Mouse (Mus musculus): ENCODE measurements around the gene Timm8a2.

The Timm8a2 gene

GRCm38 (mm10) chr14:122012193-122012592 is 22.3 kb upstream of the Timm8a2 start:
- no peak for DNase-seq (ENCODE audit: extremely low spot score)

DNA sequence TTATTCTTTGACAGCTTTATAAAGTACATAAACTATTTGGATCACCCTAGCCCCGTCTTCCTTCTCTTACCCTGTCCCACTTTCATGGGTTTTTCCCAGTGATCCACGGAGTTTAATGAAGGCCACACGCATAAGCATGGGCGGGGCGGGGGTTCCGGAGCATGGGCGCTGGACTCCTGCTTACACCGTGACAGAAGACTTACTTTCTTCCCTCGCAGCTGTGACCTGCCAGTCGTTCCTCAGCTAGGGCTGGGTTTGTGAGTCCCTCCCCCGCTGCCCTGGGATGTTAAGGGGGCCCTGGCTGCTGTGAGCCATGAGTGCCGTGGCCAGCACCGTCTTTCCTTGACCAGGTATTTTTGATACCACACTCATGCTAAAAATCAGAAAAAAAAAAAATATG is 21.7 kb upstream of the Timm8a2 start:
- DNase-seq (ENCODE audit: extremely low spot score) = no peak

GRCm38 (mm10) chr14:122013417-122013951 is 21.0 kb upstream of the Timm8a2 start:
- DNase-seq (ENCODE audit: extremely low spot score) = no peak

DNA sequence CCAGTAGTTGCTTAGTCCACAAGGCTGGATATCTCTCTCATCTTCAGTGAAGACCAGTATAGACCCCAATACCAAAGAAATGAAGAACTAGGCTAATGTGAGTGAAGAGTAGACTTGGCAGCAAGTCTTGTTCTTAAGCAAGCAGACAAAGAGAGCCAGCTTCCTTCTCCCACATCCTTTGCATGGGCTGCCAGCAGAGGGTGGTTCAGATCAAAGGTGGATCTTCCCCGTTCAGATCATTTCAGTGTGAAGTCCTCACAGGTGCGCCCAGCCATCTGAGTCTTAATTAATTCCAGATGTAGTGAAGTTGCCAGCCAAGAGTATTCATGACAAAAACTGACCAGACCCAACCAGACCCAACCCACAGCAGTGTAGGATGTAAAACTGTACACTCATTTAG is 16.5 kb upstream of the Timm8a2 start:
- DNase-seq (ENCODE audit: extremely low spot score) = no peak

DNA sequence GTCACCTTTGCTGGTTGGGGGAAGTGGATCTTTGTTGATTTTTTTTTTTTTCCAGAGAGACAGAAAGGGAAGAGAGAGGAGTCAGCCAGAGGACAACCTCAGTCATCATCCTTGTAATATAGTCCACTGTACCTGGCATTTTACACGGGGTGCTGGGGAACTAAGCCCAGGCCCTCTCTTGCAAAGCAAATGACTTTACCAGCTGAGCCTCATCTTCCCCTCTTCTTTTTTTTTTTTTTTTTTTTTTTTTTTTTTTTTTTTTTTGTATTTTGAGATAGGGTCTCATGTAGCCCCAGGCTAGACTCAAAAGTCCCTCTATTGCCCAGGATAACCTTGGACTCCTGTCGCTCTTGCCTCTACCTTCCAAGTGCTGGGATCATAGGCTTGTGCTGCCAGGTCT is 15.1 kb upstream of the Timm8a2 start:
- DNase-seq (ENCODE audit: extremely low spot score) = no peak

DNA sequence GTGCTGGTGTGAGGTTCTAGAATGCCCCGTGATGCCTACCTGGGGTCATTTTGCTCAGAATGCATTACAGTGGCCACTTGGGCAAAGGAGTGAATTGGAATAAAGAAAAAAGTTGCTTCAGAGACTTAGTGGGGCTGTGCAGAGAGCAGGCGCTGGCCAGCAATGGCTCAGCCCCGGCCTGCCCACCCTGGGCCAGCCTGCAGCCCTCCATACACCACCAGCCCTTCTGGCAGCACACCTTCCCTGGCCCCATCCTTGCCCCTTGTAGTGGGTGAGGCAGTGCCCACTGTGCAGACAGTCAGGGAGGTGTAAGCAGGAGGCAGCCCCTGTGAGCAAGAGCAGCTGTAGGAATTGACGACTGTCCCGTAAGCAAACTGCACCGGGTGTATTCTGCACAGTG is 13.9 kb upstream of the Timm8a2 start:
- no peak for DNase-seq (ENCODE audit: extremely low spot score)

DNA sequence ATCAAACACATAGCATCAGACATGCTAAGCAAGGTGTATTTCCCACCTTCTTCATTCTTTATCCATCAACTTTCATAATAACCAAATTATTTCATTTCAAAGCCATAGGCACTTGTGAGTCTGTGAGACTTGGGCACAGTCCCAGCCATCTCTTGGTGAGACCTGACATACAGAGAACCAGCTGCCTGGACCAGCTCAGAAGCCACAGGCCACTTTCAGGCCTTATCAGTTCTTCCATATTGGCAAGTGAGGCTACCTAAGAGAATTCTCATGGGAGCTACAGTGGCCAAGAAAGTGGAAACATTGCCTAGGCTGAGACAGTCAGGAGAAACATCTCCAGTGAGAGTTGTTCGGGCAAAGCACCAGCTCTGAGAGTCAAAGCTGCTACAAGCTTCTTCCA is 11.4 kb upstream of the Timm8a2 start:
- DNase-seq (ENCODE audit: extremely low spot score) = no peak

GRCm38 (mm10) chr14:122023928-122024327 is 10.5 kb upstream of the Timm8a2 start:
- no peak for DNase-seq (ENCODE audit: extremely low spot score)

- no peak for DNase-seq (ENCODE audit: extremely low spot score)
Measured at GRCm38 (mm10) chr14:122028926-122029745, 5.3 kb upstream of the Timm8a2 start.

DNA sequence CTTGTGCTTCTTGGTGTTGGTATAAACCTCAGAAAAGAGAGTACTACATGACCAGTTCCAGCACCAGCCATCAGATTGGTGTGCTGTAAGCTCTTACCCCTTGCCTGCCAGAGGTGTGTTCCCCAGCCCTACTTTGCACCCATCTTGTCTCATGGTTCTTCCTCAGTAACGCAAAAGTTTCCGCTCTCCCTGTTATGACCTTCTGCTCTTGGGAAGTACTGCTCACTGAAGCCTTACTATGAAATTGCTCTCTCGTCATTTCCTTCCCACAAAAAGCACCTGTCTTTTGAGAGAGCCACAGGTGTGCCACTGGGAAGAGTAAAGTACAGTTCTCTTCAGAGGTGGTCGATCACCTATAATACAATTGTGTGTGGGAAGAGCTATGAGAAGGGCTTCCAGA is 4.6 kb upstream of the Timm8a2 start:
- no peak for DNase-seq (ENCODE audit: extremely low spot score)

DNA sequence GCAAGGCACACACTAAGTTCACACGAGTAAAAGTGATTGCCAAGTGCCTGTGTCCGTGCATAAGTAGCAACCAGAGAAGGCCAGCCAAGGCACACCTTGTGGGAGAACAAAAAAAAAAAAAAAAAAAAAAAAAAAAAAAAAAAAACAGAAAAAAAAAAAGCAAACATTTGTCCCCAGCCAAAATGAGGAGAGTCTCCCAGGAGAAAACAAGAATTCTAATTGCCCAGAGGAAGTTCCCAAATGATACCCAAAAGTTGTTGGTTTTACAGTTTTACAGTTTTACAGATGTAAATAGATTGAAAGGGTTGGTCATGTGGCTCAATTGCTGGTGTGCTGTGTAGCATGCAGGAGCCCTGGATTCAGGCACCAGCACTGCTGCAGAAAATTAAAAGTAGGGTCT is 2.4 kb upstream of the Timm8a2 start:
- DNase-seq (ENCODE audit: extremely low spot score) = no peak

DNA sequence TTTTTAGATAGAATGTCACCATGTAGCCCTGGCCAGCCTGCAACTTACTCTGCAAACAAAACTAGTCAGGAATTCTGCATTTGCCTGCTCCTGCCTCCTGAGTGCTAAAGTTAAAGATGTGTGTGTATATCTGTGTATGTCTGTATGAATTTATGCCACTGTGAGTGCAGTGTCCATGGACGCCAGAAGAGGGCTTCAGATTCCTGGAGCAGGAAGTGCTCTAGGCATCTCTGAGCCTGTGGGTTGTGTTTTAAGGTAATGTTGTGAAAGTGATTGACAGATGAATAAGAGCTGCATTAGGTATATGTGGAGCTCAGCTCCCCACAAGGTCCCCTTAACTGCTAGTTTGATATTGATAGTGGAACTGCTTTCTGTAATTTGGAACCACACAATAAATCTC is 707 bp downstream of the Timm8a2 start:
- DNase-seq (ENCODE audit: extremely low spot score) = no peak

DNA sequence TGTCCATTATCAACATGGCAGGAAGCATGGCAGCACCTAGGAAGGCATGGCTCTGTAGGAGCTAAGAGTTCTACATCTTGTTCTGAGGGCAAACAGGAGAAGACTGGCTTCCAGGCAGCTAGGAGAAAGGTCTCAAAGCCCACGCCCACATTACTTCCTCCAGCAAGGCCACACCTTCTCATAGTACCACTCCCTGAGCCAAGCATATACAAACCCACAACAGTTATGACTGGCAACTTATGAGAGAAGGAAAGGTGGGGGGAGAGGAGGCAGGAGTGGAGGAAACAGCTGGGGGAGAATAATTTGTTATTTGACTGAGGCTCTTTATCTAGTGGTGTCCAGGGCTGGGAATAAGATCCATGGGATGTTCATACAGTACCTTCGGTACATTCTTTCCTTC is 1.4 kb downstream of the Timm8a2 start:
- DNase-seq (ENCODE audit: extremely low spot score) = no peak

- DNase-seq (ENCODE audit: extremely low spot score) = no peak
Measured at GRCm38 (mm10) chr14:122038874-122039647, 4.6 kb downstream of the Timm8a2 start.

DNA sequence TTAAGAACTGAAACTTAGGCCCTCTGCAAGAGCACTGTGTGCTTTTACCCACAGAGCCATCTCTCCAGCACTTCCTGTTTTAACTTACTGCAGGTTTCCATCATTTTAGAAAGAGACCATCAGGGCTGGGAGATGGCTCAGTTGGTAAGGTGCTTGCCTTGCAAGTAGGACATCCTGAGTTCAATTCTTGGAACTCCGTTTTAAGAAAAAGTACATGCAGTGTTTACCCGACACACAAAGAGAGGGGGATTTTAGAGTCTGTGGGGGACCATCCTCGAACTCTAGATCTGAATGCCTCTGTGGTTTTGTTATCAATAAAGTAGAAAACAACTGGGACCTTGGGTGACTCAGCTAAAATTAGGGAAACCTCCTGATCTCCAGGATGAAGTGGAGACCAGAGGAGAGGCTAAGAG is 6.9 kb downstream of the Timm8a2 start:
- DNase-seq (ENCODE audit: extremely low spot score) = no peak

- no peak for DNase-seq (ENCODE audit: extremely low spot score)
Measured at GRCm38 (mm10) chr14:122042142-122042694, 7.7 kb downstream of the Timm8a2 start.

- no peak for DNase-seq (ENCODE audit: extremely low spot score)
Measured at GRCm38 (mm10) chr14:122047784-122048183, 13.3 kb downstream of the Timm8a2 start.

GRCm38 (mm10) chr14:122048816-122049215 is 14.3 kb downstream of the Timm8a2 start:
- no peak for DNase-seq (ENCODE audit: extremely low spot score)

DNA sequence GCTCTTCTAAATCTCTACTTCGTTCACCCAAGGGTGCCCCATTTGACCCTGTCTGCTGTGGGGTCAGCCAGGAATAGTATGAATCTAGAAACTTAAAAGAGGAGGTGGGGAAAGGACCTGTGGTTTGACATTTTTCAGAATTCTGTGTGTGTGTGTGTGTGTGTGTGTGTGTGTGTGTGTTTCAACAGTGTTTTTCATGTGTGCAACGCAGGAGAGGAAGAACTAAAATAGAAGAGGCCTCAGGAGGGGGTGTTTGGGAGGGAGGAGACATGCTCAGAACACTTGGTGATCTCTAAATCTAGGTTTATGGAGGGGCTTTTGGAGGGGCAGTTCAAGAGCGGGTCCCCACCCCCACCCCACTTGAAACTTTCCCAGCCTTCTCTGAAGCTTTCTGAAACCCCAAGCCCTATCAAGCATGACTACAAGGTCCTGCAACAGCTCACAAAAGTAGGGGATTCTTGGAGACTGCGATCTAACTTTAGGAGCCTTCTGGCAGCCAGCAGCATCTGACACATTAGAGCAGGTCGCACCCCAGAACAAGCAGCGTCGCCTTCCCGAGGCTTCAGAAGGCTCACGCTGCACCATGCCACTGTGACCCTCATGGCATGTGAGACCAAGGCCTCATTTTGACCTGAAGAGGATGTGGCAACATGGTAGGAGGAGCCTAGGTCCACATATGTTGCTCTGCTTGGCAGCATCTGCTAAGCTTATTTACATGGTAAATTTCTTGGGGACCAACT is 18.6 kb downstream of the Timm8a2 start:
- DNase-seq (ENCODE audit: extremely low spot score) = no peak

DNA sequence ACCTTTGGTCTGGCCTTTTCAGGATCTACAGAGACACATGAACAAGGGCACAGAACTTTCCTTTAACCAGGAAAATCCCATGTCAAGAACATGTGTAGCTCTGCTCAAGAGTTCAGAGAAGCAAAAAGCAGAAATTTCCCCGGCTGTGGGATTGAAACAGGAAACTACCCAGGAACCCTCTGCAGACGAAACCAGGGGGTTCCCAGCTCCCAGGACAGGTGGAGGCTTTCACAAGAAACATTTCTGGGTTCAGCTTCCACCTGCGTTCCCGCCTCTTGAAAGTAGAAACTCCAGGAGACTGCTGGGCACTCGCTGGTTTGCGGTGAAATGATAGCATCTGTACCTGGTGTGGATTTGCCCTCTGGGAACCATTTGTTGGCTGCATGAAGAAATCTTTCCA is 22.4 kb downstream of the Timm8a2 start:
- no peak for DNase-seq (ENCODE audit: extremely low spot score)

DNA sequence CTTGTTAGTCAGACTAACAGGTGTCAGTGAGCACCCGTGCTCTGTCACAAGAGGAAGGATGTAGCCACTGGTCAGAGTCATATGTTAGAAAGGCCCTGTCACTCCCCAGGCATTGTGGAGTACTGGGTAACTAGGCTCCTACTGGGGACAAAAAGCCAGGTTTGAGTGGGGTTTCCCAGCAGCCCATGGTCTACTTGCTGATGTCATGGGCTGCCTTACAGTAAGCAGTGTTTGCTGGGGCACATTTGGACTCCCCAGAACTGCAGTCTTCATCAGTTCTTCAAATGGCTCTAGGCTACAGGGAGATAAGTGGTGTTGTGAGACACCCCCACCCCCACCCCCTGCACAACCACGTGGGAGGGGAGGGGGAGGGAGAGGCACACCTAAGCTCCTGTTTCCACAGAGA is 23.5 kb downstream of the Timm8a2 start:
- DNase-seq (ENCODE audit: extremely low spot score) = no peak

DNA sequence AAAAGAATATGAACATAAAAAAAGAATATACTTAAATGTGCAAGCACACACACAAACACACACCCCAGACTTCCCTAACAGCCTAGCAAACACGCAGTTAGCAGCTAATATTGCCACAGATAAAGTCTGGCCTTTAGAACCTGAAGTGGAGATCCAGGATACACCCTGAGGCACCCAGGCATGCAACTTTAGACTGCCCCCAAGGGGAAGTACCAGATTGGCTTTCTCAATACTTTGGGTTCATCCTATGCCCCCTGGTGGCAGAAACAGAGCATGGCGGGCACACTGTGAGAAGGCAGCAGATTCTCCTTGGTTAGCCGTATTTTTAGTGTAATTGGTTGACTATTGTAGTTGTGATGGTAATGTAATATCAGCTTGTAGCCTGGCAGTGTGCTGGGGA is 26.2 kb downstream of the Timm8a2 start:
- DNase-seq (ENCODE audit: extremely low spot score) = peak; percentile 77

Measured in embryo, embryonic 9.5 days (tissue).